Mouse (Mus musculus): ENCODE results near the gene Oprl1. TPM values are rescaled to one million over a fixed set of nuclear protein-coding genes. Genes with fewer than 3 reads are reported as not detected.
A peak's percentile ranks its signal among the peaks of the same experiment; 100 is the strongest.

Oprl1 gene
- polyA plus RNA-seq, 1 experiment from 2014 or later, result 82.3 TPM

- peak within 1 kb of the TSS; percentile 69 for H3K27ac ChIP-seq
- peak within 1 kb of the TSS; percentile 93 for H3K4me2 ChIP-seq (replicated peaks)
- WGBS, result under 1% methylated on average over 73 of the region's 75 CpGs
- H3K36me3 ChIP-seq, result peaks cover 9% of the 10 kb centered on the region
- peaks cover 7% of the 10 kb centered on the region; the same call in 1 of the 2 replicates for H3K27me3 ChIP-seq
- peaks cover 26% of the 10 kb centered on the region for H3K4me1 ChIP-seq (replicated peaks)
- peak within 1 kb of the TSS; percentile 63 for H3K4me3 ChIP-seq (replicated peaks)
- ATAC-seq, result peak; percentile 82
- H3K9ac ChIP-seq (replicated peaks), result peak within 1 kb of the TSS; percentile 76
- no peaks in the 10 kb centered on the region for H3K9me3 ChIP-seq
Observed at GRCm38 (mm10) chr2:181693339-181694280, 21.2 kb upstream of the Oprl1 start, which contains the start of gene Rgs19. Gene Rgs19, minus strand, starts transcription at chr2:181693977.

DNA sequence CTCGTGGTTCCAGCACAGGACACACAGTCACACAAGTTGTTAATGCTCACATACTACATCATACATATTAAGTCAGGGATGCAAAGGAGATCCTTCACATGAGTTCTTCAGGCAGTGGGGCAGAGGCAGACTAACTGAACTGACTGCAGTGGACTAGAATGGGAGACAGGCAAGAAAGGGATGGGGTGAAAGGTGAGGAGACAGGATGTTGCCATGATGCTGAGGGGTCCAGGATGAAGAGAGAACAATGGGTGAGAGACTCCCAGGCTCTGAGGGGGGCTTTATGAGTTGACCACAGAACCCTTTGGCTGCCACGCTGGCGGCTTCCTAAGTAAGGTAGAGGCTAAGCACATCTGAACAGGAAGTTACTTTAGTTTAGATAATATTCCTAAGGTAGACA is 20.2 kb upstream of the Oprl1 start:
- peaks cover under 1% of the 10 kb centered on the region; the same call in 1 of the 2 replicates for H3K36me3 ChIP-seq
- H3K9me3 ChIP-seq, result no peaks in the 10 kb centered on the region
- peak overlapping the region; percentile 93 for H3K4me2 ChIP-seq (replicated peaks)
- no peak overlapping the region for H3K27ac ChIP-seq
- H3K27me3 ChIP-seq, result peaks cover 7% of the 10 kb centered on the region; the same call in 1 of the 2 replicates
- 86% methylated on average over 3 of the region's 3 CpGs for WGBS
- peaks cover 26% of the 10 kb centered on the region for H3K4me1 ChIP-seq (replicated peaks)
- no peak for ATAC-seq
- H3K9ac ChIP-seq (replicated peaks), result no peak overlapping the region
- peak overlapping the region; percentile 63; the same call in 1 of the 2 replicates for H3K4me3 ChIP-seq (replicated peaks)

DNA sequence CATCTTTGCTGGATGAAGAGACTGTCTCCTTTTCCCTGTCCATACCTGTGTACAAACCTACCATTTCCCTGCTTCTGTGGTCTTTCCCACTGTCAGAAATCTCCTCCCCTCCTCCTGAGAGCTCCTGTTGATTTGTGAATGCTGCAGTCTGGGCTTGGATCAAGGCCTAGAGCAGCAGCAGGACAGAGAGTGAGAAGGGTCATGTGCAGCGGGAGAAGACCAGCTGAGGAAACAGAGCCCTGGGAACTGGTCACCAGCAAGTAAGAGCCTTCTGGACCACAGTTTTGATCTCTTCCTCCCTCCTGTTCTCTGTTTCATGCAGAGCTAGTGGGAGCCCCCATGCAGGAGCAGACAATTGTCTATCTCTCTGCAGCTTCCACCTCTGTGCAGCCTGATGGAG is 19.0 kb upstream of the Oprl1 start:
- Histone ChIP-seq H3K4me2 (replicated peaks) (no peak overlapping the region), H3K27ac (no peak overlapping the region), H3K9me3 (no peaks in the 10 kb centered on the region), H3K9ac (replicated peaks) (no peak overlapping the region), H3K4me3 (replicated peaks) (no peak overlapping the region), H3K4me1 (replicated peaks) (peaks cover 26% of the 10 kb centered on the region), H3K27me3 (peaks cover 7% of the 10 kb centered on the region; the same call in 1 of the 2 replicates), H3K36me3 (no peaks in the 10 kb centered on the region)
- no peak for ATAC-seq
- 69% methylated on average over 1 of the region's 1 CpGs for WGBS

GRCm38 (mm10) chr2:181696801-181697420 is 17.9 kb upstream of the Oprl1 start:
- 76% methylated on average over 33 of the region's 33 CpGs for WGBS
- ATAC-seq, result no peak
- Histone ChIP-seq H3K27ac (no peak overlapping the region), H3K4me3 (replicated peaks) (no peak overlapping the region), H3K4me2 (replicated peaks) (no peak overlapping the region), H3K36me3 (no peaks in the 10 kb centered on the region), H3K9me3 (no peaks in the 10 kb centered on the region), H3K4me1 (replicated peaks) (peaks cover 19% of the 10 kb centered on the region), H3K9ac (replicated peaks) (no peak overlapping the region), H3K27me3 (peaks cover 7% of the 10 kb centered on the region; the same call in 1 of the 2 replicates)

- no peak within 1 kb of the TSS for H3K9ac ChIP-seq (replicated peaks)
- peaks cover 7% of the 10 kb centered on the region; the same call in 1 of the 2 replicates for H3K27me3 ChIP-seq
- H3K9me3 ChIP-seq, result no peaks in the 10 kb centered on the region
- ATAC-seq, result no peak
- no peak within 1 kb of the TSS for H3K27ac ChIP-seq
- H3K4me1 ChIP-seq (replicated peaks), result peaks cover 8% of the 10 kb centered on the region
- no peaks in the 10 kb centered on the region for H3K36me3 ChIP-seq
- no peak within 1 kb of the TSS for H3K4me2 ChIP-seq (replicated peaks)
- no peak within 1 kb of the TSS for H3K4me3 ChIP-seq (replicated peaks)
- WGBS, result 37% methylated on average over 5 of the region's 5 CpGs
Observed at GRCm38 (mm10) chr2:181698241-181698640, 16.6 kb upstream of the Oprl1 start, which contains the start of gene Lkaaear1. Gene Lkaaear1, minus strand, starts transcription at chr2:181698442.

DNA sequence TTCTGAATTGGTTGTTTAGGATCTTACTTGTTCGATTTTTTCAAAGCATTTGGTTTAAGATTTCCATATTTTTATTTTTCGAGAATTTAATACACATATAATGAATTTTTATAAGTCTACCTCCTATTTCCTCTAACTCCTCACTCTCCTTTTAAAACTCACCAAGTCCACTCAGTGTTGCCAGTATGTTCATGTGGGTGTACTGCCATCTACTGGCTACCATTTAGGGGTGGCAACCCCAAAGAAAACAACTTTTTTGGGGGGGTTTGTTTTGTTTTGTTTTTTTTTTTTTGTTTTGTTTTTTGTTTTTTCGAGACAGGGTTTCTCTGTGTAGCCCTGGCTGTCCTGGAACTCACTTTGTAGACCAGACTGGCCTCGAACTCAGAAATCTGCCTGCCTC is 8.1 kb upstream of the Oprl1 start:
- 29% methylated on average over 4 of the region's 4 CpGs for WGBS
- no peak for ATAC-seq

GRCm38 (mm10) chr2:181713749-181714148 is 1.1 kb upstream of the Oprl1 start:
- WGBS, result 44% methylated on average over 1 of the region's 1 CpGs
- Histone ChIP-seq H3K4me2 (replicated peaks) (peak overlapping the region; percentile 84), H3K9me3 (no peaks in the 10 kb centered on the region), H3K9ac (replicated peaks) (peak overlapping the region; percentile 74; the same call in 1 of the 2 replicates), H3K4me1 (replicated peaks) (peaks cover 53% of the 10 kb centered on the region), H3K36me3 (peaks cover 6% of the 10 kb centered on the region), H3K4me3 (replicated peaks) (0 out of 2 replicates have a peak overlapping the region, but pooled peaks have one; percentile 48), H3K27me3 (no peaks in the 10 kb centered on the region), H3K27ac (peak overlapping the region; percentile 93)
- peak; percentile 91 for ATAC-seq

More for the DNA sequence above, 8.1 kb upstream of the Oprl1 start:
- H3K4me1 ChIP-seq (replicated peaks), result no peaks in the 10 kb centered on the region
- no peaks in the 10 kb centered on the region for H3K9me3 ChIP-seq
- no peak overlapping the region for H3K4me2 ChIP-seq (replicated peaks)
- H3K27me3 ChIP-seq, result no peaks in the 10 kb centered on the region
- no peak overlapping the region for H3K27ac ChIP-seq
- H3K9ac ChIP-seq (replicated peaks), result no peak overlapping the region
- no peak overlapping the region for H3K4me3 ChIP-seq (replicated peaks)
- no peaks in the 10 kb centered on the region for H3K36me3 ChIP-seq

- H3K4me2 ChIP-seq (replicated peaks), result peak overlapping the region; percentile 84
- WGBS, result 49% methylated on average over 3 of the region's 3 CpGs
Observed at GRCm38 (mm10) chr2:181715382-181715781, 566 bp downstream of the Oprl1 start.

DNA sequence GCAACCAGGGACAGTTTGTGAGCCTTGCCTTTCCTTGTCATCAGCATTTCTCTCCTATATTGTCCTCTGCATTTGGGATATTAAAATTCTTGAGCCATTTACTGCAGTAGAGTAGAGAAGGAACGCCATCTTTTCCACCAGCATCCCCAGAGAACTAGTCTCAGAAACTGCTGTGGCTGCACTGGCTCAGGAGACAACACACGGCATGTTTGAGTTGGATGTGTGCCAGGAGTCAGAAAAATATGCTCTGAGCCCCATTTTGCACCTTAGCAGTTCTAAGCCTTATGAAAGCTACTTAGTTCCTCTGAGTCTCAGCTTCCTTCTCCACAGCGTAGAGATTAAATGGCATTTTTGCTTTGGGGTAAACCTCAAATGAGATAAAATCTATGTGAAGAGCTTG is 2.2 kb downstream of the Oprl1 start:
- ATAC-seq, result no peak
- peak overlapping the region; percentile 48 for H3K4me3 ChIP-seq (replicated peaks)
- H3K27me3 ChIP-seq, result no peaks in the 10 kb centered on the region
- 0 out of 2 replicates have a peak overlapping the region, but pooled peaks have one; percentile 33 for H3K9ac ChIP-seq (replicated peaks)
- peaks cover 28% of the 10 kb centered on the region for H3K36me3 ChIP-seq
- H3K4me1 ChIP-seq (replicated peaks), result peaks cover 56% of the 10 kb centered on the region
- H3K4me2 ChIP-seq (replicated peaks), result peak overlapping the region; percentile 84
- WGBS, result 66% methylated on average over 3 of the region's 3 CpGs
- no peaks in the 10 kb centered on the region for H3K9me3 ChIP-seq
- H3K27ac ChIP-seq, result no peak overlapping the region

More at GRCm38 (mm10) chr2:181715382-181715781, 566 bp downstream of the Oprl1 start:
- no peaks in the 10 kb centered on the region for H3K27me3 ChIP-seq
- peak; percentile 60 for ATAC-seq
- H3K27ac ChIP-seq, result peak overlapping the region; percentile 93
- H3K9me3 ChIP-seq, result no peaks in the 10 kb centered on the region
- H3K4me3 ChIP-seq (replicated peaks), result peak overlapping the region; percentile 48
- H3K4me1 ChIP-seq (replicated peaks), result peaks cover 55% of the 10 kb centered on the region
- peak overlapping the region; percentile 74 for H3K9ac ChIP-seq (replicated peaks)
- peaks cover 23% of the 10 kb centered on the region for H3K36me3 ChIP-seq

DNA sequence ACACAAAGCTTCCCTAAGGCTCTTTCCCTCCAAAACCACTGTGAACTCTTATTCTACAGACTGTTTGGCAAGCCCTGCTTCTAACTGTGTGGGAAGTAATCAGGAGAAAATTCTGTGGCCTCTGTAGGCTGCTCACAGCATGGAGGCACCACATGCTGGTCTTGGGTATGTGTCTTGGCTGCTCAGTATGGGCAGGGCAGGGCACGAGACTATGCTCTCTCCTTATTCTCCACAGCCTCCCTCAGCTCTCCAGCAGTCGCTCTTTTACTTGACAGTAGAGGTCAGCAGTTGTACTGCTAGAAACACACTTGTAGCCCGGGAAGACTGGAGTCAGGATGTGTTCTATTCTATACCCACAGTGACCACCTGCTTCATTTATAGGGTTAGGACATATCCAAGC is 5.2 kb downstream of the Oprl1 start:
- no peaks in the 10 kb centered on the region for H3K9me3 ChIP-seq
- H3K4me3 ChIP-seq (replicated peaks), result no peak overlapping the region
- H3K4me1 ChIP-seq (replicated peaks), result peaks cover 46% of the 10 kb centered on the region
- no peak overlapping the region for H3K9ac ChIP-seq (replicated peaks)
- ATAC-seq, result no peak
- H3K27ac ChIP-seq, result no peak overlapping the region
- H3K36me3 ChIP-seq, result peaks cover 32% of the 10 kb centered on the region
- 34% methylated on average over 3 of the region's 3 CpGs for WGBS
- no peak overlapping the region for H3K4me2 ChIP-seq (replicated peaks)
- no peaks in the 10 kb centered on the region for H3K27me3 ChIP-seq

DNA sequence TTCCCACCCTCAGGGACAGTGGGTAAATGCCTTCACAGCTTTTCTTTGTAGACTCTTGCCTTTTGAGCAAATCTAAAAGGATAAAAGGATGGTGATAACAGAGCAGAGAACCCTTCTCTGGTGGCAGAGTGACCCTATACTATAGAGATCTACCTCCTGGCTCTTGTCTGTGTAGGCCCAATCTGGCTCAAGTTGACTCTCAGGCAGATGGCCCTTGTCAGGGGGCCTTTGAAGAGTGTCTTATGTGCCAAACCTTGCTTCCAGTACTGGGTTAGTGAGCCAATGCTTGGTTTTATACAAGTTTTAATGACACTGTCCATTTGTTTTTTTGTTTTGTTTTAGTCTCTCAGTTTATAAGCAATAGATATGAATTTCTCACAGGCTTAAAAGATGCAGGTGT is 6.4 kb downstream of the Oprl1 start:
- Histone ChIP-seq H3K9me3 (no peaks in the 10 kb centered on the region), H3K27ac (no peak overlapping the region), H3K9ac (replicated peaks) (no peak overlapping the region), H3K27me3 (no peaks in the 10 kb centered on the region), H3K36me3 (peaks cover 43% of the 10 kb centered on the region), H3K4me3 (replicated peaks) (no peak overlapping the region), H3K4me1 (replicated peaks) (peaks cover 34% of the 10 kb centered on the region), H3K4me2 (replicated peaks) (no peak overlapping the region)
- no peak for ATAC-seq

DNA sequence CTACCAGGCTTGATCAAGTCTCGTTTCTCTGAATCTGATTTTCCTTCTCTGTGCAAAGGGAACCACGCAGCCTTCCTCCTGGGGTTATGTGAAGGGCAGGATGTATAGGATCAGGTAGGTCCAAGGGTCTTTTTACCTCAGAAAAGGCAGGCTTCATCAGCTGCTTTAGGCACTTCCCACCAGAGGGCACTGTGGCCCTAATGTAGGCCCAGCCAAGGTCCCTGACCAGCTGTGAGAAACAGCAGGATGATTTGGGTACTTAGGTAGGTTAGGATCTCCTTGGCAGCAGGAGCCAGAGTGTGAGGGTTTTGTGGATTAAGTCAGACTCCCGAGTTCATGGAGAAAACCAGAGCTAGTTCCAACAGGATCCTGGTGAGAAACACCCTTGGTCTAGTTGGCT is 7.4 kb downstream of the Oprl1 start:
- Histone ChIP-seq H3K27ac (no peak overlapping the region), H3K9ac (replicated peaks) (no peak overlapping the region), H3K36me3 (peaks cover 52% of the 10 kb centered on the region), H3K9me3 (no peaks in the 10 kb centered on the region), H3K27me3 (no peaks in the 10 kb centered on the region), H3K4me1 (replicated peaks) (peaks cover 29% of the 10 kb centered on the region), H3K4me2 (replicated peaks) (no peak overlapping the region), H3K4me3 (replicated peaks) (no peak overlapping the region)
- ATAC-seq, result peak; percentile 61; the same call in 1 of the 2 replicates
- 11% methylated on average over 3 of the region's 3 CpGs for WGBS

Measured in midbrain, embryonic 13.5 days (tissue).